Mouse (Mus musculus) R1 (cell line): ENCODE results near the gene Timd2.
"Not testable (repeated sequence)": the region's sequence is repeated elsewhere in the genome, so short reads cannot be mapped to it uniquely, and the experiment has no call there.

Experiments used
- DNase-seq: peaks from one replicate; pipeline ENCODE4 v3.0.0-alpha.2; 2018; ENCODE audit warnings: low read depth, low spot score

Gene Timd2

GRCm38 (mm10) chr11:46706664-46707356, at the start of gene Timd2:
Gene Timd2, minus strand, starts transcription at chr11:46707061.
- no peak for DNase-seq

DNA sequence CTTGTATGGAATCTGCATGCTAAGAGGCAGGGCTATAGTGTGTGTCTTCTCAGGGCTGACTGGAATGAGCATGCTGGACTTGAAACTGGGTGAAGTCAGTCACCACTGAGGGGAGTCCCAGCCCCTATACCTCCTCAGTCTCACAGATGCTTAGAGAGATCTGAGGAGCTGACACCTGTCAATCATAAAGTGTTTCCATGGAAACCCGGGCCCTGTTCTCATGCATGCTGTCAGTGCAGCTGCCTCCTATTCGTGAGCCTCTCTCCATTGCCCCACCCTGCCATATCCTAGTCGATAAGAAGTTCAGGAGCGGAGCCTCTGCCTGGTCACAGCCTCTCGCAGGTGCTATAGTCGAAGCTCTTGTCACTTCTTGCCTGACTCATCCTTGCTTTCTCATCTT, 48.9 kb upstream of the Timd2 start:
- not testable (repeated sequence) for DNase-seq

DNA sequence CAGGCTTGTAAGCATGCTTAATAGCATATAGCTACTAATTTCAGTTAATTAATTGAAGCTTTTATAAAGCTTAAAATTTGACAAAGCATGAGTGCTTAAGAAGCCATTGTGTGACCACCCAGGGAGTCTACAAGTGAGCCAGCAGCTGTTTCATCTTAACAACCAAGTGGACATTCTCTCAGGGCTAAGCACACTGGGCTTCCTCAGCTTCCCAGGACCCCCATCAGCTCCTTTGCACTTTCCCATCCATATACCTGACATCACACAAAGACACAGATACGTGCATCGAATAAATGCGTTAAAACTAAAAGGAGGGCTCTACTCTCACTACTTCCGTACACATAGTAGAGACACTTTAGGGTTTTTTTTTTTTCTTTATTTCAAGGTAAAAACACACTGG, 47.8 kb upstream of the Timd2 start:
- no peak for DNase-seq

- no peak for DNase-seq
Measured at GRCm38 (mm10) chr11:46753662-46754061, 46.8 kb upstream of the Timd2 start.

DNA sequence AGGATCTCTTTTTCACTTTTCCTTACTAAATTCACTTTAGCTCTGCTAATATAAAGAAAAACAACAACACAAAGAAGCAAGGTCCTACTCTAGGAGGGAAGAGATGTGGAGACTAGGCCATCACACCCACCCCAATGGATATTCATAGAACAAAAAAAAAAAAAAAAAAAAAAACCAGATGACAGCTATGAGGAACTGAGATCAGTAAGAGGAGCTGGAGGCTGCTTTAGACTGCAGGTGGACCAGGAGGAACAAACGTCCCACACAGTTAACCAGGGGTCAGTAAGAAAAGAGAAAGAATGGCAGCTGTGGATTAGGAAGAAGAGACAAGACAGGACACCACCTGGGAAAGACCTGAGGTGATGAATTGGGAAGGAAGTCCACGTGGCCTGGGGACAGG, 41.1 kb upstream of the Timd2 start:
- DNase-seq = no peak

DNA sequence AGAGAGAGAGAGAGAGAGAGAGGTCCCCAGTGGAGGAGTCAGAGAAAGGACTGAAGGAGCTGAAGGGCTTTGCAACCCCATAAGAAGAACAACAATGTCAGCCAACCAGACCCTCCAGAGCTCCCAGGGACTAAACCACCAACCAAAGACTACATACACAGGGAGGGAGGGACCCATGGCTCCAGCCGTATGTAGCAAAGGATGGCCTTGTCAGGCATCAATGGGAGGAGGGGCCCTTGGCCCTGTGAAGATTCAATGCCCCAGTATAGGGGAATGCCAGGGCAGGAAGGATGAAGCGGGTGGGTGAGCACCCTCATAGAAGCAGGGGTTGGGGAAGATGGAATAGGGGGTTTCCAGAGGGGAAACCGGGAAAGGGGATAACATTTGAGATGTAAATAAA, 34.9 kb upstream of the Timd2 start:
- DNase-seq = no peak

DNA sequence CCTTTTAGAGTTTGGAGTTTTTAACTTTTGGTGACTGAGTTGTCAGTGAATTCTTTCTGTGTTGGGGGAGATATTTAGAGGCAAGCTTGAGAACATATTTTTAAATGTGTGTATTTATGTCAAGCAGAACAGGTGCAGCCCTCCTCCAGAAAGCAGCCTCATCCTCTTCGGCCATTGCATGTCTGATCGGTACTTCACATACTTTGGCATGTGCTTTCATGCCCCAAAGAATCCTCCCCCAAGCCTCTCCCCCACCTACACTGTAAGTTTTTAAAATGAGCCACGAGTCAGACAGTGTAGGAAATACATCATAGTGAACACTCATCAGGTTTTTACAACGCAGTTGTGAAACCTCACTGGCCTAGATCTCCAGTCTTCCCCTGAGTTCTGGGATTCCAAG, 34.0 kb upstream of the Timd2 start:
- DNase-seq = no peak

DNA sequence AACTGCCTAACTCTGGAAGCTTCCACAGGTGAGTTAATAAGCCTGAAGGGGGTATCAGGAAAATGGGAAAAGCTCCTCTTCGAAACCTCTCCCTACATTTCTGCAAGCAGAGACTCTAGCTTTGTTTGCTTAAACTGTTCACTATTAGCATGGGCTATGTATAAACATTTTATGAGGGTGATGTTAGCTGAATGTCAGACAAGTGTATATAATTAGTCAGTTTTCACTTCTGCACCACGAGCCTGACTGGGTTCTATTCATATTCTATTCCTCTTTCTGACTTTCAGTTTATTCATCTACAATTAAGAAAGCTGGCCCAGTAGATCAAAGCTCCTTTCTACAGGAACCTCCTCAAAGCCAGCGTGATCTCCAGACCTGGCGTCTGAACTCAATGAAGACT, 32.6 kb upstream of the Timd2 start:
- no peak for DNase-seq

- not testable (repeated sequence) for DNase-seq
Measured at GRCm38 (mm10) chr11:46735076-46735475, 28.2 kb upstream of the Timd2 start, which contains the start of gene Havcr1. Gene Havcr1, plus strand, starts transcription at chr11:46735080.

DNA sequence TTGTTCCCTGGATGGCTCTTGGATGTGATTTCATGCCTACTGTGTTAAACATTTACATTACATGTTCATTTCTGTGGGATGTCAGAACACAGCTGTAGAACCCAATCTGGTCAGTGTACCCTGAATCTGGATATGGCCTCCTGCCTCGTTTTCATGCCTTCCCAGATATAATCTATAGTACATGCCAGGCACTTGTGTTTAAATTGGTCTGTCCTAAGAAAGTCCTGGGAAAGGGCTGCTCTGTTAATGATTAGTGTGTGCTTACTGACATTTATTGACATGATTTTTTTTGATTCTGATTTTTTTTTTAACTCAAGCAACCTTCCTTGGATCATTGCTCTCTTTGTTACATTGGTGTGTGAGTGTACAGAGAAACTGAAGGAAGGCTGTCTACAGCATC, 27.8 kb upstream of the Timd2 start:
- DNase-seq = no peak

DNA sequence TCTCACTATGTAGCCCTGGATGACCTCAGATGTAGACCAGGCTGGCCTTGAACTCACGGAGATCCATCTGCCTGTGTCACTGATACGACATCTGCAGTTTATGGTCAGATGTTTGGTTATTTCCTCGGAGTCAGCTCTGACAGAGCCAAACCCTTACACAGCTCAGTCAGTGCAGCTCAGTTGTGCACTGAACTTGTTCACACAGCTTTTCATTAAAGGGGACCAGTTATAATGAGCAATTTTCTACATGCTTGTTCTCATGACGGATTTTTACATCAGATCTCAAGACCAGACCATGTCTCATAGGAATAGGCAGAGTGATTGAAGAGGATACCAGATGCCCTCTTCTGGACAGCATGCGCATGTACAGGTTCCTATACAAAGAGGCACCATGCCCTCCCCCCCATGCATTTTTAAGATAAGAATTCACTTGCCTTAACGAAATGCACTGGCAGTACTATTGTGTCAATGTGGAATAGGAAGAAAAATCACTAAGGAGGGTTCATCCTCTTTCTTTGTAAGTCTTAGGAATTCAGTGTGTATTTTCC, 26.5 kb upstream of the Timd2 start:
- peak; percentile 53 for DNase-seq

- DNase-seq = peak; percentile 11
Measured at GRCm38 (mm10) chr11:46731541-46732070, 24.7 kb upstream of the Timd2 start.

GRCm38 (mm10) chr11:46698830-46699229, 8.0 kb downstream of the Timd2 start:
- DNase-seq = no peak

DNA sequence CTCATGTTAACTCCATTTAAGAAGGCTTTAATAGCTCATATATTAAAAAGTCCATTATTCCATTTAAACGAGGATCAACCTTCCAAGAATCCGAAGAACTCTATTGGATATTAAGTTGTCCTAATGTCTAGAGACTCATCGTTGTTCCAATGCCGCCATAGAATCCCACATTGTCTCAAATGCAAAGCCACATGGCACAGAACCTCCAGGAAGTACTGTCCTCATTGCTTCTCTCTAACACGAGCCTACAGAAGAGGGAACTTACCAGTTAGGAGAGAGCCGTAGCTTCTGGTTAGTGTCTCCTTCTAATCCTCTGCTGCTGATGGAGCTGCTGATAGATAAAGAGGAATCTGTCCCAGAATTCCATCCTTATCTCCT, 8.6 kb downstream of the Timd2 start:
- no peak for DNase-seq

DNA sequence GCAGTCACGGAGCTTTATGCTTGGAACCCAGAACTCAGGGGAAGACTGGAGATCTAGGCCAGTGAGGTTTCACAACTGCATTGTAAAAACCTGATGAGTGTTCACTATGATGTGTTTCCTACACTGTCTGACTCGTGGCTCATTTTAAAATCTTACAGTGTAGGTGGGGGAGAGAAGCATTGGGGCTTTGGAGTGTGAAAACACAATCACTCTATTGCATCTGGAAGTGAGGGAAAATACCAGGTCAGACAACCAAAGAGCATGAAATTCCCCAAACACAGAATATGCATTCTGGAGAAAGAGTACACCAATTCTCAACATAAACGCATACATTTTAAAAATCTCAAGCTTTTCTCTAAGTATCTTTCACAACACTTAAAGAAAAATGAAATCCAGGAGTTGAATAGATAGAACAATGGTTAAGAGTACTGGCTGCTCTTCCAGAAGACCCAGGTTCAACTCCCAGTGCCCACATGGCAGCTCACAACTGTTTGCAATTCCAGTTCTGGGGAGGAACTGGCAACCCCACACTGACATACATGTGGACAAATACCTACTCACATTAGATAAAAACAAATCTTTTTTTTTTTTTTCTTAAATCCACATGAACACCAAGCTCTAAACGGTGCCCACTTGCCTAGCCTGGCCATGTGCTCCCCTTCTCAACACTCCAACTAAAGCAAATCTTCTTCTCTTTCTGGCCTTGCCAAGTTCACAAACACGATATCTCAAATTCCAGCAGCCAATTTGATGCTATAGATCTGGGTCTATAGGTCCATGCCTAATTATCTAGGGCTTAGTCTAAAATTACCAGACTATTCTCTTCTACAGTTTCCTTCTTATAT, 9.2 kb downstream of the Timd2 start:
- no peak for DNase-seq

DNA sequence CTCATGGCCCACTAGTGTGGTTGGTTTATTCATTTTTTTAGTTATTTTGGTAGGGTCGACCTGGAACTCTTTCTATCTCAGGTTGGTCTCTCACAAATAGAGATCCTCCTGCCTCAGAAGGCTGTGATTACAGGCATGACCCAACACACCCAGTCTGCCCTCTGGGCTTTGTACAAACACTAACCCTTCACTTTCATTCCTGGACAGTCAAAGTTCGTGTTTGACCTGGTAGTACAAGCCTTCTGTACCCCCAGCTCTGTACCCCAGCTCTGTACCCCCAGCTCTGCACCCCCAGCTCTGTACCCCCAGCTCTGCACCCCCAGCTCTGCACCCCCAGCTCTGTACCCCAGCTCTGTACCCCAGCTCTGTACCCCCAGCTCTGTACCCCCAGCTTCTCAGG, 11.0 kb downstream of the Timd2 start:
- DNase-seq = not testable (repeated sequence)

DNA sequence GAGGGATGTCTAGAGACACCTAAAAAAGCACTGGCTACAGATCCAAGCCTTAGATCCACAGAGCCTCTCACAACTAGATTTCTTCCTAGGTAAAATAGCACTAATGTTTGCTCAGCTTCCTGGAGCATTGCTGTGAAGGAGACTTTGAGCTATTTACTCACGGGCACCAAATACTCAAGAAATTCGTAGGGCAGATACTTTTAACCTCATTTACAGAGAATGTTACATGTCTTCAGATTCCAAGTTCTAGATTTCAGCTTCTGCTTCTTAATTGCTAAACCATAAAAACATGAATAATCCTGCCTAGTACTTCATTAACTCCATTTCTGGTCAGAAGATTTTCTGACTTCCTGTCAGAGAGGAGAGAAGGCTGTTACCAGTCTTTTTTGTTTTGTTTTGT, 16.7 kb downstream of the Timd2 start:
- DNase-seq = no peak

GRCm38 (mm10) chr11:46683723-46684122, 23.1 kb downstream of the Timd2 start:
- no peak for DNase-seq

DNA sequence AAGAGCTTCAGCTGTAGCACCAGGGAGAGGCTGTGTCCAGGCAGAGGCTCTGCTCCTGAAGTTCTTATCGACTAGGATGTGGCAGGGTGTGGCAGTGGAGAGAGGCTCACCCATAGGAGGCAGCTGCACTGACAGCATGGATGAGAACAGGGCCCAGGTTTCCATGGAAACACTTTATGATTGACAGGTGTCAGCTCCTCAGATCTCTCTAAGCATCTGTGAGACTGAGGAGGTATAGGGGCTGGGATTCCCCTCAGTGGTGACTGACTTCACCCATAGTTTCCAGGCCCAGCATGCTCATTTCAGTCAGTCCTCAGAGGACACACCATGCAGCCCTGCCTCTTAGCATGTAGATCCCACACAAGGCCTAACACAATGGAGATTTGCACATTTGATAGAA, 24.0 kb downstream of the Timd2 start:
- DNase-seq = no peak

- no peak for DNase-seq
Measured at GRCm38 (mm10) chr11:46667938-46668337, 38.9 kb downstream of the Timd2 start.

DNA sequence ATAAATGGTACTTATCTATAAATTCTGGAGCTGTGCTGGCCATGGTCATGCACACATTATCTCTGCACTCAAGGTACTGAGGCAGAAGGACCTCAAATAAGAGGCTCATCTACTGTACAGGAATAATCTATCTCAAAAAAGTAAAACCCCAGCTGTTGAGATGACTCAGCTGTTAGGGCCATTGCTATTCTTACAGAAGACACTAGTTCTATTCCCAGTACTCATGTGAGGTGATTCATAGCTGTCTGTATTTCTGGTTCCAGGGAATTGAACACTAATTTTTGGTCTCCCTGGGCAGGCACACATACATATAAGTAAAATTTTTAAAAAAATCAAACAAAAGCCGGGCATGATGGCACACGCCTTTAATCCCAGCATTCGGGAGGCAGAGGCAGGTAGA, 39.8 kb downstream of the Timd2 start:
- no peak for DNase-seq
